Comparison of ENCODE assay signal across 8 mouse cellular contexts in the genomic region with DNA sequence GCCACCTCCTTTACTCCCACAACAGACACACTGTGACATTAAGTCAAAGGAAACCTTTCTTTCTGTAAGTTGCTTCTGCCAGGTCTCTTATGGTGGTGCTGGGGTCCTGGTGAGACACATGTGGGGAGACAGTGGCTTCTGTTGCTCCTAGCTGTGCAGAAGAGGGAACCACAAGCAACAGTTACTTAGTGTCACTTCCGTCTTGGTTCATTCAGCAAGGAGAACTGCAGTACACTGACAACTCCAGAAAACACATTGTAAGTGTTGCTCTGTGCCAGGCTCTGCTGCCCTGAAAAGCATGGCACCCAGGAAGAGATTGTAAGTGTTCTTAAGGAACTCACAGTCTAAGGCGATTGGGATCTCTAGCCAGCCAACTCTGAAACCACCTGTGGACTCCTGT. TPM values are rescaled to one million over a fixed set of nuclear protein-coding genes. Genes with fewer than 3 reads are reported as not detected.
DNase-seq lines count a peak whose midpoint lies in the region; ATAC-seq lines count a peak whose summit lies in the region.

A gene (plus strand): TSS at position 210 of the 400 bp plus-strand sequence.

- no peak within 1 kb of the TSS for H3K4me3 ChIP-seq in lung, embryonic 15.5 days
- no peak within 1 kb of the TSS for H3K4me3 ChIP-seq in embryonic facial prominence, embryonic 15.5 days (replicated peaks)
- no peak within 1 kb of the TSS for H3K4me3 ChIP-seq in heart, embryonic 15.5 days

- peak within 1 kb of the TSS; percentile 60 for H3K27ac ChIP-seq in lung, embryonic 15.5 days
- H3K27ac ChIP-seq in embryonic facial prominence, embryonic 15.5 days (replicated peaks) = no peak within 1 kb of the TSS
- H3K27ac ChIP-seq in heart, embryonic 15.5 days = no peak within 1 kb of the TSS

- no peak within 1 kb of the TSS for H3K9ac ChIP-seq in lung, embryonic 15.5 days
- no peak within 1 kb of the TSS for H3K9ac ChIP-seq in embryonic facial prominence, embryonic 15.5 days
- H3K9ac ChIP-seq in heart, embryonic 15.5 days = no peak within 1 kb of the TSS

- H3K27me3 ChIP-seq in lung, embryonic 15.5 days = no peaks in the 10 kb centered on the region
- no peaks in the 10 kb centered on the region for H3K27me3 ChIP-seq in embryonic facial prominence, embryonic 15.5 days
- H3K27me3 ChIP-seq in heart, embryonic 15.5 days = no peaks in the 10 kb centered on the region

- H3K4me1 ChIP-seq in lung, embryonic 15.5 days = peaks cover 6% of the 10 kb centered on the region; the same call in 1 of the 2 replicates
- H3K4me1 ChIP-seq in embryonic facial prominence, embryonic 15.5 days = peaks cover 15% of the 10 kb centered on the region; the same call in 1 of the 2 replicates
- peaks cover 27% of the 10 kb centered on the region for H3K4me1 ChIP-seq in heart, embryonic 15.5 days (replicated peaks)

- no peak within 1 kb of the TSS for H3K4me2 ChIP-seq in lung, embryonic 15.5 days
- no peak within 1 kb of the TSS for H3K4me2 ChIP-seq in embryonic facial prominence, embryonic 15.5 days (replicated peaks)
- no peak within 1 kb of the TSS; the same call in 1 of the 2 replicates for H3K4me2 ChIP-seq in heart, embryonic 15.5 days

- WGBS in lung, embryonic 15.5 days = 81% methylated on average over 2 of the region's 2 CpGs
- WGBS in embryonic facial prominence, embryonic 15.5 days = 85% methylated on average over 2 of the region's 2 CpGs
- WGBS in heart, embryonic 15.5 days = 86% methylated on average over 2 of the region's 2 CpGs

- no peak for DNase-seq in lung, postnatal 25 days (ENCODE audit: low spot score)
- DNase-seq in left cerebral cortex, postnatal 25 days (ENCODE audit: low spot score in 2 of 2) = no peak
- DNase-seq in ovary, postnatal 14 days (ENCODE audit: low spot score) = no peak
- no peak for DNase-seq in urinary bladder, postnatal 10 days (ENCODE audit: low spot score)

- no peaks in the 10 kb centered on the region for H3K9me3 ChIP-seq in lung, embryonic 15.5 days
- no peaks in the 10 kb centered on the region for H3K9me3 ChIP-seq in embryonic facial prominence, embryonic 15.5 days (replicated peaks)
- no peaks in the 10 kb centered on the region for H3K9me3 ChIP-seq in heart, embryonic 15.5 days (replicated peaks)

- H3K36me3 ChIP-seq in lung, embryonic 15.5 days = no peaks in the 10 kb centered on the region
- no peaks in the 10 kb centered on the region for H3K36me3 ChIP-seq in embryonic facial prominence, embryonic 15.5 days
- no peaks in the 10 kb centered on the region for H3K36me3 ChIP-seq in heart, embryonic 15.5 days

- ATAC-seq in lung, embryonic 15.5 days (ENCODE audit: borderline replicate concordance, extremely low read depth, low FRiP score, low TSS enrichment) = no peak
- no peak for ATAC-seq in embryonic facial prominence, embryonic 15.5 days (ENCODE audit: insufficient number of reproducible peaks, low FRiP score, low TSS enrichment, low read depth)
- ATAC-seq in heart, embryonic 15.5 days (replicated peaks; ENCODE audit: insufficient number of reproducible peaks, insufficient read depth, low FRiP score, low read depth) = no peak
- peak; percentile 51 for ATAC-seq in monocyte, adult 5-6 weeks (replicated peaks; ENCODE audit: insufficient number of reproducible peaks, low FRiP score, low TSS enrichment, poor library complexity, severe bottlenecking)

- intact Hi-C loops in left cerebral cortex, postnatal 25 days (cut with DNase I) = no loop called here

RNA-seq across cellular contexts. Expression of the gene that starts here (rescaled TPM):
- polyA plus RNA-seq in lung, embryonic 15.5 days (2015; fragmentation: Nextera tagmentation; extraction: Ambion mirVana) = 67.8 and 70.1 TPM in 2 replicates
- 63.0 and 67.3 TPM in 2 replicates for polyA plus RNA-seq in embryonic facial prominence, embryonic 15.5 days (2015; fragmentation: Nextera tagmentation; extraction: Ambion mirVana)
- 78.9 and 82.5 TPM in 2 replicates for polyA plus RNA-seq in heart, embryonic 15.5 days (2015; fragmentation: Nextera tagmentation; extraction: Ambion mirVana)
- 10 to 100 TPM; 41.8 to 43.4 TPM for total RNA-seq in left cerebral cortex, postnatal 25 days (2021)
- total RNA-seq in monocyte, adult 5-6 weeks (2017) = 88.9 to 95.9 TPM (median 92.9 TPM) in 3 replicates
